Mouse (Mus musculus): ENCODE measurements at regions not wholly inside any gene's neighbourhood (a gene's known extent, or its start where the extent isn't known, plus 50 kb on each side); places are given as distances from the start of the nearest gene placed in this dataset.
"Not testable (repeated sequence)": the region's sequence is repeated elsewhere in the genome, so short reads cannot be mapped to it uniquely, and the experiment has no call there.

DNA sequence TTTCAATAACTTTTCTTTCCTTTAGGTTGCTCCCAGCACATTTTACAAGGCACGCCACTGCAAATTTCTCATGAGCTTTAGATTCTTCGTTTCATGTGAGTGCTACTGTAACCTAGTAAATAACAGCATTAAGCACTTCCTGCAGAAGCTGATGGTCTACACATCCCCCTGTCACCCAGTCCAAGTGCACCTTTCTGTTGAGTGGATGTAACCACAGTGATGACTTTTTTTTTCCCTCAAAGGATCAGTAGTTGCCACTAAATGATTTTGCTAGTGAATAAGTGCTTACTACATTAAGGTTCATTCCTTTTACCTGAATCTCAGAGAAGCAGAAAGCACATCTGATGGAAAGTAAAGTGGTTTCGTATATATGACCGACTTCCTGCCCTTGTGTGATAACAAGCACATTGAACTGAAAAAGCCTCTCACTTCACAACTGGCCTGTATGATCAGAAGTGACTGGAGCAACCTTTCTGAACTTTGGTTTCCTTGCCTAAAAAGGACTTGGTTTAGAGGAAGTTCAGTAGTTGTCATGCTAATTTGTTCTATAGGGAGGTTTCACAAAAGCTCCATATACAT lies 453.0 kb upstream of the Klf6 start:
- no peak overlapping the region for H3K4me3 ChIP-seq
- no peak overlapping the region for H3K9ac ChIP-seq
- H3K27ac ChIP-seq (ENCODE audit: poor library complexity, severe bottlenecking), result no peak overlapping the region
- H3K27me3 ChIP-seq (replicated peaks), result no peaks in the 10 kb centered on the region
- H3K9me3 ChIP-seq (replicated peaks), result no peaks in the 10 kb centered on the region
- H3K4me1 ChIP-seq (replicated peaks), result no peaks in the 10 kb centered on the region
- no peak for ATAC-seq (ENCODE audit: insufficient number of reproducible peaks, low FRiP score)
- no peak overlapping the region for H3K4me2 ChIP-seq
- H3K36me3 ChIP-seq, result no peaks in the 10 kb centered on the region
- 78% methylated on average over 4 of the region's 4 CpGs for WGBS

DNA sequence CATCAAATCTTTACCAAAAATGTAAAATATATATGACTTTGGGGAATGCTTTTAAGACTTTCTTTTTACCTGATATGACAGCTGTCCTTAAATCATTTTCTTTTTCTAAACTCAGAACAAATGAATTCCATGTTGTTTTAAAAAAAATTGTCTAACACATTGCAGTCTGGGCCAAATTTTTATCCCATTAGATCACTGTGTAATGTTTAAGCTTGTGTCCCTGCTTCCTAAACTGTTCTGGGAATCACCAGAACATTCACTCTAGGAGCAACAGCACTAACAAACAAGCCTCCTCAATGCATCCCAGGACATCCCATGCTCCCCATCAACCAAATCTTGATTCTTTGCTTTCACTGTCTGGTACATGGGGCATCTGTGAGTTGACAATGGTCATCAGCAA lies 449.2 kb upstream of the Klf6 start:
- Histone ChIP-seq H3K4me1 (replicated peaks) (no peaks in the 10 kb centered on the region), H3K4me3 (no peak overlapping the region), H3K9ac (no peak overlapping the region), H3K9me3 (replicated peaks) (no peaks in the 10 kb centered on the region), H3K27me3 (replicated peaks) (no peaks in the 10 kb centered on the region), H3K27ac (ENCODE audit: poor library complexity, severe bottlenecking) (no peak overlapping the region), H3K4me2 (no peak overlapping the region), H3K36me3 (no peaks in the 10 kb centered on the region)
- no peak for ATAC-seq (ENCODE audit: insufficient number of reproducible peaks, low FRiP score)

DNA sequence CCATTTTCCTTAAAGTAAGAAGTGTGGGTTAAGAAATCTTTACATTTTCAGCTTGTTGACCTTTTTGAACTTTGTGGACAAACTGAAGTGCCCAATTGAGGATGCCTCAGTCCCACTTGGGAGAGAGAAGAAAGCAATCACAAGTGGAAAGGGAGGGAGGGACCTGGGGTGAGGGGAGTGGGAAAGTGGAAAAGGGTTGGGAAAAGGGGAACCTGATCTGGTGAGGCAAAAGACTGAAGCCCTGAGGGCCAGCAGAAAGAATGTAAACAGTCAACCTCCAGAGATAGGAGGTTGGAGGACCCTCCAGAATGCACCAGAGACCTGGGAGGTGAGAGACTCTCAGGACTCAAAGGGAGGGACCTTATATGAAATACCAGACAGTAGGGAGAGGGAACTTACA lies 448.3 kb upstream of the Klf6 start:
- H3K36me3 ChIP-seq; H3K4me2 ChIP-seq; H3K27ac ChIP-seq (ENCODE audit: poor library complexity, severe bottlenecking); ATAC-seq (ENCODE audit: insufficient number of reproducible peaks, low FRiP score); H3K9me3 ChIP-seq (replicated peaks); H3K27me3 ChIP-seq (replicated peaks); H3K4me1 ChIP-seq (replicated peaks); H3K4me3 ChIP-seq; H3K9ac ChIP-seq: not testable (repeated sequence)

DNA sequence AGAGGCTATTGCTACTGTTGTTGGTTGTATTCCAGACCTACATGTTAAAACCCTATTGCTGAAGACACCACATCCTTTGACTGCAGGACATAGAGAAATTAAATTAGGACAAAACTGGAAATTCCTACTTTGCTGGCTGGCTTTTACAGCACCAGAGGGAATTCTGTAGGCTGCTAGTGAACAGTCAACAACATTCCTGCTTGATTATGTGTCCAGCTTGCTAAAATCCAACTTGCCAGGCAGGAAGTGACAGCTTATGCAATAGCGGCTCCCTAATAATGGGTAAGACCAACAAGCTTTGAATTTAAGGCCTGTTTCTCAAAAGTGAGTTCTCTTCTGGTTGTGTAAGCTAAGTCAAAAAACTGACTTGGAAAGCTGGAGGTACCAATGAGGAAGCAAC lies 437.2 kb upstream of the Klf6 start:
- no peak for ATAC-seq (ENCODE audit: insufficient number of reproducible peaks, low FRiP score)
- Histone ChIP-seq H3K36me3 (no peaks in the 10 kb centered on the region), H3K9me3 (replicated peaks) (no peaks in the 10 kb centered on the region), H3K27me3 (replicated peaks) (no peaks in the 10 kb centered on the region), H3K4me2 (no peak overlapping the region), H3K27ac (ENCODE audit: poor library complexity, severe bottlenecking) (no peak overlapping the region), H3K4me3 (no peak overlapping the region), H3K9ac (no peak overlapping the region), H3K4me1 (replicated peaks) (no peaks in the 10 kb centered on the region)
- WGBS, result 58% methylated on average over 1 of the region's 1 CpGs

DNA sequence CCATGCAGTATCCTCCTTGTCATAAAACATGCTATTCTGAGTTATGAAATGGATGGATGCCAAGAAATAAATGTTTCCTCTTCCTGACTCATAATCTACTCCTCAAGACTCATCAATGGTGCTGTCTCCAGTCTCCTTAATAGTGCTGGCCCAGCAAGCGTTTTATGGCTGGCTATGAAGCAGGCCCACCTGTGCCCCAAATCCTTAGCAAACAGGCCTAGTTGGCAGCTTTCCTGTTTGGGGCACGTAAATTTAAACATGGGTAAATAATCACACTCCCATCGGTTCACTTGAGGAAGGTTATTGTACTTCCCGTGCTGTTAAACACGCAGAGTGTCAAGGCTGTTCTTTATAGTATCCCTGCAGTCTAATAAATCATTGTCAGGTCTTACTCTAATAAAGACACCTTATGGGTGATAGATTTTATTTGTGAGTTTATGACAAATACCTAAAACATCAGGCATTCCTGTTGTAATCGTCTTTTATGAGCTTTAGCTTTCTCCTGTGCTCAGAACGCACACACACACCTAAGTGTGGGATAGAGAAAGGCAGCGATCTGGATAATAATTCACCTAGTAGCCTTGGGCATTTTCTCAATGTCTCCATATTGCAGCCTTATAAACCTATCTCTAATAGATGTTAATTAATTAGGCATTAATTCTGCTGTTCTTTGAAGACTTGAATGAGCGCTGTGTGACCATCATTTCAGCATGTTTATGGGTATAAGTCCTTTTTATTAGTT lies 435.6 kb upstream of the Klf6 start:
- WGBS, result 84% methylated on average over 9 of the region's 9 CpGs
- Histone ChIP-seq H3K4me1 (replicated peaks) (no peaks in the 10 kb centered on the region), H3K36me3 (no peaks in the 10 kb centered on the region), H3K27ac (ENCODE audit: poor library complexity, severe bottlenecking) (no peak overlapping the region), H3K27me3 (replicated peaks) (no peaks in the 10 kb centered on the region), H3K9ac (no peak overlapping the region), H3K4me2 (no peak overlapping the region), H3K9me3 (replicated peaks) (no peaks in the 10 kb centered on the region), H3K4me3 (no peak overlapping the region)
- no peak for ATAC-seq (ENCODE audit: insufficient number of reproducible peaks, low FRiP score)

DNA sequence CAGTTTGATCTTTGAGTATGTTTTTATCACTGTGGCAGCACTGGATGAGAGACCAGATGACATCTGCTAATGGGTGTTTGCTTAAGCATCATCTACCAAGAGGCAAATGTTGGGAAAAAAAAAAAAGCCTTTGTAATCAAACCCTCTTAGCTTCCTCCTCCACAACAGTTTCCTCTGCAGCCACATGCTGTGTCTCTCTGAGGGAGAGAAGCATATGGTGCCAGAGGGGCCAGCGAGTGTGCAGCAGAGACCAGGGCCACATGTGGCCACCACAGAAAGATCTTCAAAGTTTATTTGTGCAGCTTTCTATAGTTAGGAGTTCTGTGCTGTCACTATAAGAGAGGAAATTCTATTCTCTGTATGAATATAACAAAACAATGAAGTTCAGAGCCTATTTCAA lies 427.6 kb upstream of the Klf6 start:
- Histone ChIP-seq H3K4me3 (no peak overlapping the region), H3K4me1 (replicated peaks) (no peaks in the 10 kb centered on the region), H3K27me3 (replicated peaks) (no peaks in the 10 kb centered on the region), H3K4me2 (no peak overlapping the region), H3K9ac (no peak overlapping the region), H3K36me3 (no peaks in the 10 kb centered on the region), H3K9me3 (replicated peaks) (no peaks in the 10 kb centered on the region), H3K27ac (ENCODE audit: poor library complexity, severe bottlenecking) (no peak overlapping the region)
- ATAC-seq (ENCODE audit: insufficient number of reproducible peaks, low FRiP score), result no peak
- WGBS, result 32% methylated on average over 1 of the region's 1 CpGs

DNA sequence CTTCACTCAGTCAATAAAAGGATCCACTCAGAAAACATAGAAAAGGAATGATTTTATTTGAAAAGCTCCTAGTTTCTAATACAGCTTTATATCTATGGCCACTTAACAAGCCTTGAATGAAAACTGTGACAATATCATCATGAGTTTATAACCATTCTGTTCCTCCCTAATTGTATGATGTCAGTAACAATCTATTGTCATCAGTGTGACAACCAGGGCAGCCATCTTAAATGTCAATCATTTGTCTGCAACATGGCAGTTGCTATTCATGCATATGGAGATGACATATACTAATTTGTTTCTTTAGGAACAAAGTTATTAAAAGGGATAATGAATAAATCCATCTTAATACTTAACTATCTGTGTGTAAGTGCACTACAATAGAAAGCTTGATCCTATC lies 426.2 kb upstream of the Klf6 start:
- Histone ChIP-seq H3K4me3 (no peak overlapping the region), H3K9me3 (replicated peaks) (no peaks in the 10 kb centered on the region), H3K27me3 (replicated peaks) (no peaks in the 10 kb centered on the region), H3K4me2 (no peak overlapping the region), H3K9ac (no peak overlapping the region), H3K36me3 (no peaks in the 10 kb centered on the region), H3K27ac (ENCODE audit: poor library complexity, severe bottlenecking) (no peak overlapping the region), H3K4me1 (replicated peaks) (no peaks in the 10 kb centered on the region)
- ATAC-seq (ENCODE audit: insufficient number of reproducible peaks, low FRiP score), result no peak

DNA sequence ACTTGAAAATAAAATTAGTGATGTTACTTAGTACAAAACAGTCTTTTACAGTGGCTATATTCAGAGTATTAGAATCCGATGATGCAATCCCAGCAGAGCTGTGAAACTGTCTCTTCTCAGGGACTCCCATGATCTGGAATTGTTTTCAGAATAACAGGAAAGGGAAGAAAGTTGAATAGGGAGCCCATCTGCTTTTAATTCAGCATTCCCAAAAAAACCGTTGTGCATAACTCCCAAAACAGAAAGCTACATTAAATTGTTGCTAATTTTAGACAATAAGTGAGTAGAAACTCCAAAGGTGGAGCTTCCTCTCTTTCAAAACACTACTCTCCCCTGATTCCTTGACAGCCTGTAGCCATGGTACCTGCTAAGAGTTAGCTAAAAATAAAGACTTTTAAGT lies 425.1 kb upstream of the Klf6 start:
- H3K27ac ChIP-seq (ENCODE audit: poor library complexity, severe bottlenecking), result no peak overlapping the region
- H3K36me3 ChIP-seq, result no peaks in the 10 kb centered on the region
- no peaks in the 10 kb centered on the region for H3K9me3 ChIP-seq (replicated peaks)
- 71% methylated on average over 2 of the region's 2 CpGs for WGBS
- no peak for ATAC-seq (ENCODE audit: insufficient number of reproducible peaks, low FRiP score)
- no peaks in the 10 kb centered on the region for H3K4me1 ChIP-seq (replicated peaks)
- H3K27me3 ChIP-seq (replicated peaks), result no peaks in the 10 kb centered on the region
- no peak overlapping the region for H3K4me3 ChIP-seq
- no peak overlapping the region for H3K4me2 ChIP-seq
- no peak overlapping the region for H3K9ac ChIP-seq

DNA sequence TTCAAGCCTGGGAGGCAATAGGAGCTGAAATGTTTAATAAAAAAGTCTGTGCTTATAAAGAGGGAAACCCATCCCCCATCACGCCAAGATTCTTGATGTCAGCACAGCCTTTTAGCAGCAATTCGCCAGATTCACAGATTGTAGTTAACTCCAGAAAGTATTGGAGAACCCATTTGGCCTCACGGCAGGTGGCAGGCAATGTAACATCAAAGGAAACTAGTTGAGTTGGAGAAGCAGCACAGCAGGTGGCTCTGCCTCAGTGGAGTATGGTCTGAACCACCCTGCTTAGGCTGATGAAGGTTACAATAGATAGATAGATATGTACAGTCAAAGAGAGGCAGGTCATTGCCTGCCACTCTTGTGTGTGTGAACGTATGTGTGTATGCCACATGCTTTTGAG lies 420.8 kb upstream of the Klf6 start:
- Histone ChIP-seq H3K27ac (ENCODE audit: poor library complexity, severe bottlenecking) (no peak overlapping the region), H3K36me3 (no peaks in the 10 kb centered on the region), H3K9ac (no peak overlapping the region), H3K4me1 (replicated peaks) (no peaks in the 10 kb centered on the region), H3K27me3 (replicated peaks) (no peaks in the 10 kb centered on the region), H3K4me2 (no peak overlapping the region), H3K9me3 (replicated peaks) (no peaks in the 10 kb centered on the region), H3K4me3 (no peak overlapping the region)
- ATAC-seq (ENCODE audit: insufficient number of reproducible peaks, low FRiP score), result no peak
- 56% methylated on average over 4 of the region's 4 CpGs for WGBS

DNA sequence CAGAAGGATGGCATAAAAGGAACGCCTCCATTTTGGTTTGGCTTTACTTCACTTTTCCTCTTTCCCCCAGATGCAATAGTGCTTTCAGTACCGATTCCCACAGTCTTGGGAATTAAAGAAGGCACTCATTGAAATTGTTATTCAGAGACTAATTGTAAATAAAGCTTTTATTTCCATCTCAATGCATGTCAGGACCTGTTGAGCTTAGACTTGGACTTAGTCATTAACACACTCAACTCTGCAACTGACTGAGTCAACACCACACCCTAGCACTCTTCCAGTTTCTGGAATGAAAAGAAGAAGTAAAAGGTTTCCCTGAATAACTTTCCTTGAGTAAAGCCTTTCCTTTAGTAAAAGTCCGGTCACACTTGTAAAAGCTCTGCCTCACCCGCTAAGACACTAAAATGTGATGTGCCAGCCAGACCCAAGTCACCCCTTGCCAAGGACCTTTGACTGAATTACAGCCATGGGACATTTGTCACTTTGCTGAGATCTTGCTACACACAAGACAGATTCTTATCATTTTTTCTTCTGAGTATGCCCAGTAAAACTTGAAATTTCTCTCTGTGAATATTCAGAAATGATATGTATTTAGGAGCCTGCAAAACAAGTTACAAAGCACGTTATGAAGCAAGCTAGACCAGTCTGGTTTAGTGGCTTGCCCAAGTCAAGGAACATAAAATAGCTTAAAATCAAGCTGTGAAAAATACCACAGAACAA lies 416.4 kb upstream of the Klf6 start:
- 86% methylated on average over 5 of the region's 5 CpGs for WGBS
- Histone ChIP-seq H3K9me3 (replicated peaks) (no peaks in the 10 kb centered on the region), H3K27ac (ENCODE audit: poor library complexity, severe bottlenecking) (no peak overlapping the region), H3K4me1 (replicated peaks) (no peaks in the 10 kb centered on the region), H3K9ac (no peak overlapping the region), H3K4me2 (no peak overlapping the region), H3K36me3 (no peaks in the 10 kb centered on the region), H3K4me3 (no peak overlapping the region), H3K27me3 (replicated peaks) (no peaks in the 10 kb centered on the region)
- ATAC-seq (ENCODE audit: insufficient number of reproducible peaks, low FRiP score), result no peak

DNA sequence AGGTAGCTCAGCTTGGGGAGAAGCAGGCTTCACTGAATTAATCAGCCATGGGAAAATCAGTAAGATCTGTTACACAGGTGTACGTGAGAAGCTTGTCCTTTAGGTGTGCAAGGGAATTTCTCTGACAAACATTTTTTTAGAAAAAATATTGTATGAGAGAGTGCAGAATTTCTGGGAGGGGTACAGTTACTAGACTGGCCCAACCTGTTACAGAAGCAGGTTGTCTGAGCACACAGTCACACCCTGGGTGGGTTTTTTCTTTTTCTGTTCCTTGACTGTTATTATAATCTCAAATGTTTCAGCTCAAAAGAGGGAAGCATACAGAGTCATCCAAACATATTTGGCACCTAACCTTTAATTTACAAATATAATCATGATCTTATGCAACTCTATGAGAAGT lies 412.7 kb upstream of the Klf6 start:
- Histone ChIP-seq H3K9ac (no peak overlapping the region), H3K4me2 (no peak overlapping the region), H3K4me3 (no peak overlapping the region), H3K9me3 (replicated peaks) (no peaks in the 10 kb centered on the region), H3K4me1 (replicated peaks) (no peaks in the 10 kb centered on the region), H3K27ac (ENCODE audit: poor library complexity, severe bottlenecking) (no peak overlapping the region), H3K36me3 (no peaks in the 10 kb centered on the region), H3K27me3 (replicated peaks) (no peaks in the 10 kb centered on the region)
- 71% methylated on average over 1 of the region's 1 CpGs for WGBS
- no peak for ATAC-seq (ENCODE audit: insufficient number of reproducible peaks, low FRiP score)

DNA sequence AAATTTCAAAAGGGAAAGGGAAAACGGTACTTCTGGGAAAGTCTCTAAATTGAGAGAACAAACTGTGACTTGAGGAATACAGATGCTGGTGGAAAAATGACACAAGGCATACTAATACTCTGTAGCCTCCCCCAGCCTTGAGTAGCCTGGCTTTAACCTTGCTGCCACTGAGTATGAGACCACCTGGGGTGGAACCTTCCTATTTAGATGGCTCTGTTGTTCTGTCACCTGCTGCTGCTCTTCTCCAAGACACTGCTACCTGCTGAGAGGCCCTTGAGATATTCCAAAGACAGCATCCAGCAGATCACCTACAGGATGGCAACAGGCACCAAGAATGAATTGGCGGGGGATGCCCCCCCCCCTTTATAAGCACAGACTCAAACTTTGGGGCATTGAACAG lies 380.5 kb upstream of the Klf6 start:
- Histone ChIP-seq H3K9me3 (replicated peaks) (no peaks in the 10 kb centered on the region), H3K27ac (ENCODE audit: poor library complexity, severe bottlenecking) (no peak overlapping the region), H3K27me3 (replicated peaks) (no peaks in the 10 kb centered on the region), H3K4me1 (replicated peaks) (no peaks in the 10 kb centered on the region), H3K4me3 (no peak overlapping the region), H3K4me2 (no peak overlapping the region), H3K9ac (no peak overlapping the region), H3K36me3 (no peaks in the 10 kb centered on the region)
- no peak for ATAC-seq (ENCODE audit: insufficient number of reproducible peaks, low FRiP score)
- WGBS, result 67% methylated on average over 2 of the region's 2 CpGs
